Mouse (Mus musculus): ENCODE measurements around the gene B3galt1. TPM values are rescaled to one million over a fixed set of nuclear protein-coding genes. Genes with fewer than 3 reads are reported as not detected.

Gene B3galt1
- total RNA-seq, 1 experiment from 2014 or later: 0.60 TPM

DNA sequence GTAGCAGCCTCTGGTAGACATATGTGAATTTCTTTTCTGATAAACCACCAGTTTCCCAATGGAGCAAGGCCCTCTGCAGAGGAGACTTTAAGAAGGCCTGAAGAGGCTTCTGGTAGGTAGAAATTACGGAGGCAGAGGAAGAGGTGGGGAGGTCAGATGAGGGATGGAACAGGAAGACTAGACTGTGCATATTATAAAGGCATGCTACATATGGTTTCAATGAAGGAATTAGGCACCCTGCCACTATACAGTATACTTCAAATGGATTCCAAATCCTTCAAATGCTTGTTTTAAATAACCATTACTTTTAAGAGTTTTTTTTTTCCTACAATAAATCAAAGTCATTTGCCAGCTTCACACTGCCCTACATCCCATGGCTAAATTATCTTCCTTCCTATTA lies 518.8 kb downstream of the B3galt1 start:
- ATAC-seq (replicated peaks in 1 of 2; ENCODE audit: insufficient read depth in 1 of 2, low FRiP score in 2 of 2, low TSS enrichment in 1 of 2, low read depth in 1 of 2, poor library complexity in 2 of 2, severe bottlenecking in 2 of 2): no peak

DNA sequence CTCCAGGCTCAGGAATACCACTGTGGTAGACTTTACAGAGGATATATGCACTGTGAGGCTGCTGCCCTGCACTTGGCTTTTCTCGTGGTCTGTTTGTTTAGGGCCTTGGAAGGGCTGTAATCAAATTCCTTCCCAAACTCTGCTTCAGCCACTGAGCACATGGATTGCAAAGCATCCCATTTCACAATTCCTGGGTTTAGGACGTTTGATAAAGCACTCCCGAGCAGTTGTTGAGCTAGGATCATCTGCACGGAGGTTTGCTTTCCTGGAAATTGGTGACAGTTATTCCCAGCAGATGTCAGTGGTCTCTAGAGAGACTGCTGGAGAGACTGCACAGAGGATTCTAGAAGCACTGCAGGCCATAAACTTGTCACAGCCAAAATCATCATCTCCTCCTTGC lies 520.4 kb downstream of the B3galt1 start:
- ATAC-seq (replicated peaks in 1 of 2; ENCODE audit: insufficient read depth in 1 of 2, low FRiP score in 2 of 2, low TSS enrichment in 1 of 2, low read depth in 1 of 2, poor library complexity in 2 of 2, severe bottlenecking in 2 of 2): no peak

GRCm38 (mm10) chr2:68091559-68091958 lies 525.9 kb downstream of the B3galt1 start:
- ATAC-seq (replicated peaks in 1 of 2; ENCODE audit: insufficient read depth in 1 of 2, low FRiP score in 2 of 2, low TSS enrichment in 1 of 2, low read depth in 1 of 2, poor library complexity in 2 of 2, severe bottlenecking in 2 of 2): no peak

DNA sequence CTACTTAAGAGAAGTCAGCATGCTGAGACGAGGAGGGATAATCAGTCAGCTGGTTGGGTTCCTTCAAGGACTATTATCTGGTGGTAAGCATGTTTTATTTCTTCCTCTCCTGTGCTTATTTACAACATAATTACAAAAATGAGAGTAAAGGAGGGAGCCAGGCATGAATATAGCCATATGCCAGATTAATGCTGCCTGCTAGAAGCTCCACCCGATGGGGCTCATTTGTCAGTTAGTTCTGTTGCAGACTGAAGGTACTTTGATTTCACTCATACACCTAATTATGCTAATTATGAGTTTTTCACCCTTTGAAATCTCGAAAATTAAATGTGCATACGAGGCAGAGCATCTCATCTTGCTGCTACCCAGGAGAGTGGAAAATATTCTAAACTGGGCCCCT lies 539.0 kb downstream of the B3galt1 start:
- no peak for ATAC-seq (replicated peaks in 1 of 2; ENCODE audit: insufficient read depth in 1 of 2, low FRiP score in 2 of 2, low TSS enrichment in 1 of 2, low read depth in 1 of 2, poor library complexity in 2 of 2, severe bottlenecking in 2 of 2)

DNA sequence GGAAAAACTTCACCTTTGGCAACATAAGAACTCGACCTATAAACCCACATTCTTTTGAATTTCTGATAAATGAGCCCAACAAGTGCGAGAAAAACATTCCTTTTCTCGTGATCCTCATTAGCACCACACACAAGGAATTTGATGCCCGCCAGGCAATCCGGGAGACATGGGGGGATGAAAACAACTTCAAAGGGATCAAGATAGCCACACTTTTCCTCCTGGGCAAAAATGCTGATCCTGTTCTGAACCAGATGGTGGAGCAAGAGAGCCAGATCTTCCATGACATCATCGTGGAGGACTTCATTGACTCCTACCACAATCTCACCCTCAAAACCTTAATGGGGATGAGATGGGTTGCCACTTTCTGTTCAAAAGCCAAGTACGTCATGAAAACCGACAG lies 552.4 kb downstream of the B3galt1 start:
- ATAC-seq (replicated peaks in 1 of 2; ENCODE audit: insufficient read depth in 1 of 2, low FRiP score in 2 of 2, low TSS enrichment in 1 of 2, low read depth in 1 of 2, poor library complexity in 2 of 2, severe bottlenecking in 2 of 2): peak in 1 of 2 experiments; percentile 53; a peak in 2 of 4 replicates

DNA sequence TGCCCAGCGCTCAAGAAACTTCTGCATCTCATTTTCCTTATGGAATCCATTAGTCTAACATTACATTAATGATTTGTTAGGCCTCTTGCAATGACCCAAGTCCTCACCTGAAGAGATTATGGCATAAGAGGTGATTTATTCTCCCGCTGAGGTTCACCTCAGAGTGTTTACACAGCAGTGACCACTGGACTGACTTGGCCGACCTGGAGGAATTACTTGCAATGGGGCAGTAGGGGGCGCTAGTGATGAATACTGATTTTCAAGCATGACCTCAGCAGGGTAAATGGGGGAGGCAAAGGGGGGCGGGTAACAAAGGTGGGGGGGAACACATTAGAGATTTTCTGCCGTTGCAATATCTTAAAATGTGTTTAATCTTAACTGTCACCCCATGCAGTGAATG lies 559.1 kb downstream of the B3galt1 start:
- ATAC-seq (replicated peaks in 1 of 2; ENCODE audit: insufficient read depth in 1 of 2, low FRiP score in 2 of 2, low TSS enrichment in 1 of 2, low read depth in 1 of 2, poor library complexity in 2 of 2, severe bottlenecking in 2 of 2): 0 out of 4 replicates have a peak, but pooled peaks of 1 of the 2 experiments have one; percentile 42

- no peak for ATAC-seq (replicated peaks in 1 of 2; ENCODE audit: insufficient read depth in 1 of 2, low FRiP score in 2 of 2, low TSS enrichment in 1 of 2, low read depth in 1 of 2, poor library complexity in 2 of 2, severe bottlenecking in 2 of 2)
Observed at GRCm38 (mm10) chr2:68141094-68141493, 575.4 kb downstream of the B3galt1 start.

- no peak for ATAC-seq (replicated peaks in 1 of 2; ENCODE audit: insufficient read depth in 1 of 2, low FRiP score in 2 of 2, low TSS enrichment in 1 of 2, low read depth in 1 of 2, poor library complexity in 2 of 2, severe bottlenecking in 2 of 2)
Observed at GRCm38 (mm10) chr2:68143292-68143691, 577.6 kb downstream of the B3galt1 start.

DNA sequence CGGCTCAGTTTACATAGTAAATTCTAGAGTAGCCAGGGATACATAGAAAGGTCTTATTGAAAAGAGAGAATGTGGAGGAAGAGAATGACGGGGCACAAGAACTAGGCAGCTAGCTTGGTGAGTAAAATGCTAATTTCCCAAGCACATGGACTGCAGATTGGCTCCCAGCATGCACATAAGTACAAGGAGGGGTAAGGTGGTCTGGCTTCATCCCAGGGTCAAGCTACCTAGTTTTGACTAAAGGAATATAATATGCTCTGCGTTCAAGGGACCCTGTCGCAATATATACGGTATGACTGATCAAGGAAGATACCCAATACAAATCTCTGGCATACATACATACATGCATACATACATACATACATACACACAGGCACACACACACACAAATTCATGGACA lies 594.1 kb downstream of the B3galt1 start:
- no peak for ATAC-seq (replicated peaks in 1 of 2; ENCODE audit: insufficient read depth in 1 of 2, low FRiP score in 2 of 2, low TSS enrichment in 1 of 2, low read depth in 1 of 2, poor library complexity in 2 of 2, severe bottlenecking in 2 of 2)

DNA sequence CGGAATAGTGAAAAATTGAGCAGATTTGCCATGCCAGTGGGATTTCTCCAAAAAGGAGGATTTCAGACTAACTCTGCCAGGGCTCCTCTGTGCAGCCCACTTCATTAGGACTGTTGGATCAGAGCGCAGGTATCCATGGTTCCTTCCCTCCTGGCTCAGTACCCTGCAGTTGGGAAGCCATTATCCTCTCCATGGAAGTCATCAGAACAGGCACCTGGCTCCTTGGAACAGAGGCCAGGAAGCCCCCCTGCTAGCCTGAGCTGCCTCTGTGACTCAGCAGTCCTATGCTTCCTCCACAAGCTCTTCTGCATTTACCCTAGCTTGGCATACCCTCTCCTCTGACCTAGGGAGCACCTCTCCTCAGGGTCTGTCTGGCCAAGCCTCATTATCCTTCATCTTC lies 594.9 kb downstream of the B3galt1 start:
- no peak for ATAC-seq (replicated peaks in 1 of 2; ENCODE audit: insufficient read depth in 1 of 2, low FRiP score in 2 of 2, low TSS enrichment in 1 of 2, low read depth in 1 of 2, poor library complexity in 2 of 2, severe bottlenecking in 2 of 2)

- no peak for ATAC-seq (replicated peaks in 1 of 2; ENCODE audit: insufficient read depth in 1 of 2, low FRiP score in 2 of 2, low TSS enrichment in 1 of 2, low read depth in 1 of 2, poor library complexity in 2 of 2, severe bottlenecking in 2 of 2)
Observed at GRCm38 (mm10) chr2:68162012-68162411, 596.3 kb downstream of the B3galt1 start.

DNA sequence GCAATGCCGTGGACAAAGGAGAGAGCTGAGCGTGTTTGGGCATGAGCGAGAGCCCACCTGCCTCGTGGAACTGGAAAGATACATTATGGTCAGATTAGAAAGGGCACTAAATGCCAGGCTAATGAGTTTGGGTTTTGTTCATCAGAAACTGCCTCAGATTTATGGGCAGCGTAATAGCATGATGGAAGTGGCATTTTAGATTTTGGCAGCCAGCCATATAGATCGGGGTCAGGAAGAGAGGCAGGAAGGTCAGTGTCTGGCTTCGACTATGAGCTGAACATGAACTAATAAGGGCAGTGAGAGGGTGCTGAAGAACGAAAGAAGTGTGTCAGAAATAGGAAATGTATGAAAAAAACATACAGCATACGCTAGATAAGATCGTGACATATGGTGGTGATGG lies 605.6 kb downstream of the B3galt1 start:
- ATAC-seq (replicated peaks in 1 of 2; ENCODE audit: insufficient read depth in 1 of 2, low FRiP score in 2 of 2, low TSS enrichment in 1 of 2, low read depth in 1 of 2, poor library complexity in 2 of 2, severe bottlenecking in 2 of 2): no peak

Other genes with a start within 250 kb of the B3galt1 start
- gene Gm21830, start 152.1 kb upstream of the B3galt1 start, total RNA-seq (2017): not detected in 2 replicates
- not detected in 2 replicates for gene Gm26727, start 132.7 kb upstream of the B3galt1 start, total RNA-seq (2017)
- not detected in 2 replicates for gene Xirp2, start 119.9 kb upstream of the B3galt1 start, total RNA-seq (2017)